Mouse (Mus musculus) intestine, postnatal 0 days (tissue): ENCODE data around the gene Xrra1. TPM values are rescaled to one million over a fixed set of nuclear protein-coding genes. Genes with fewer than 3 reads are reported as not detected.
A peak's percentile ranks its signal among the peaks of the same experiment; 100 is the strongest.

Experiments
- ATAC-seq: fragments of 200-750 bp; cut with Nextera tagmentation; 2 replicates; pipeline ENCODE4 v1.8.0; 2017; ENCODE audit warnings: mild to moderate bottlenecking, moderate TSS enrichment, moderate library complexity
- H3K27ac ChIP-seq: fragments of 300-500 bp; sonication (generic); 2 replicates; pipeline ENCODE4 v1.5.1; 2014; ENCODE audit warnings: mild to moderate bottlenecking, low read depth, low read length, moderate library complexity
- H3K27me3 ChIP-seq: fragments of 300-500 bp; sonication (generic); replicated peaks from 2 replicates; pipeline ENCODE4 v1.6.1; 2014; ENCODE audit warnings: low read length, mixed read lengths; ENCODE audit not compliant: control insufficient read depth, insufficient read depth
- H3K36me3 ChIP-seq: fragments of 300-500 bp; sonication (generic); 2 replicates; pipeline ENCODE4 v1.6.1; 2014; ENCODE audit warnings: mild to moderate bottlenecking, moderate library complexity; ENCODE audit not compliant: control insufficient read depth, insufficient read depth
- H3K4me1 ChIP-seq: fragments of 300-500 bp; sonication (generic); replicated peaks from 2 replicates; pipeline ENCODE4 v1.6.1; 2014; ENCODE audit warnings: antibody characterized with exemption, low read length, mixed read lengths; ENCODE audit not compliant: control insufficient read depth, insufficient read depth
- H3K4me2 ChIP-seq: fragments of 300-500 bp; sonication (generic); replicated peaks from 2 replicates; pipeline ENCODE4 v1.6.1; 2014; ENCODE audit warnings: low read depth, mild to moderate bottlenecking, moderate library complexity
- H3K4me3 ChIP-seq: fragments of 300-500 bp; sonication (generic); 2 replicates; pipeline ENCODE4 v1.5.1; 2014; ENCODE audit warnings: low read depth, low read length
- H3K9ac ChIP-seq: fragments of 300-500 bp; sonication (generic); 2 replicates; pipeline ENCODE4 v1.6.1; 2014; ENCODE audit warnings: mild to moderate bottlenecking, low read depth, low read length
- H3K9me3 ChIP-seq: fragments of 300-500 bp; sonication (generic); 2 replicates; pipeline ENCODE4 v1.6.1; 2016; ENCODE audit warnings: mixed run types; ENCODE audit not compliant: control insufficient read depth
- CTCF ChIP-seq: sonication (generic); IDR thresholded peaks from 2 replicates; pipeline ENCODE4 v1.5.1; 2016; ENCODE audit warnings: low read depth, mild to moderate bottlenecking, control low read depth, antibody characterized with exemption, moderate library complexity
- WGBS: fragments of 180-500 bp; shearing (Covaris S2); extraction: QIAGEN DNeasy Blood & Tissue Kit; methylation state at CpG from one replicate; pipeline ENCODE4 v1.1.7; 2014; 5-methylcytosine and 5-hydroxymethylcytosine counted together
- polyA plus RNA-seq: library from polyadenylated mRNA; unstranded; fragments of >200 nt; fragmentation: Nextera tagmentation; extraction: Ambion mirVana; gene quantifications from 2 replicates; pipeline ENCODE4 v1.2.1, GENCODE M21; 2015

The Xrra1 gene
- polyA plus RNA-seq, 1 experiment from 2014 or later = 0.17 TPM

DNA sequence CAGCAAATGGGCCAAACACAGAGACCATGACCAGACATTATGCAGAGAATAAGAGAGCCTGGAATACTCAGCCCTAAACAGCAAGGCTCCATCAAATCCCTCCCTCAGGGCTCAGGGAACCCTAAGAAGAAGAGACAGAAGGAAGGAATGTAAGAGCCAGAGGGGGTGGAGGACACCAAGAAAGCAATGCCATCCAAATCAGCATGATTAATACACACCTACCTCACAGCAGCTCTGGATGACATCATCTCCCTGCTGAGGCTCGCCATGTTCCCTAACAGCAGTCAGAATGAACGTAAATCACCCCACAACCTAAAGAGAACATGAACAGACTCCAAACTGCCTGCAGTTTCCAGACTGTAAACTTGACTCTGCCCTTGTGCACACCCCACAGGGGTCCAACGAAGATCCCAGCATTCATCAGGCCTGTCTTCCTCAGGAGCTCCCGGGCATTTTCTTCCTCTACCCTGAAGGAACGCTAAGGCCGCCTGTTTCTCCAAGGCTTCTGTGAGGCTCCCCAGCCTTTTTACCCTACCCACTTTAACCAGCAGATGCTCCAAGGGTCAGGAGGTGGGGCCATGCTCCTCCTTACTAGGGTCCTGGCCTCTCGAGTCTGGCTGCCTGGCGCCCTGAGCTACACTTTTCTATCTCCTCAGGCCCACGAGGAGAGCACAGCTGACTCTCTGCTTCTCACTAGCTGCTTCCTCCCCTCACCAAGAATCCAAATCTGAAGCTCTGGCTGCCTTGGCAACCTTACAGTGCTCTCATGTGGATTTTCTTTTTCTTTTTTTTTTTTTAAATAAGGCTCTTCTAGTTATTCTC is 106.3 kb downstream of the Xrra1 start:
- WGBS = 24% methylated on average over 9 of the region's 9 CpGs
- H3K4me3 ChIP-seq = no peak overlapping the region
- no peaks in the 10 kb centered on the region for H3K27me3 ChIP-seq
- no peaks in the 10 kb centered on the region for H3K4me1 ChIP-seq
- no peaks in the 10 kb centered on the region for H3K36me3 ChIP-seq
- H3K9me3 ChIP-seq = no peaks in the 10 kb centered on the region
- H3K9ac ChIP-seq = no peak overlapping the region
- peak; percentile 47; the same call in 1 of the 2 replicates for ATAC-seq
- H3K27ac ChIP-seq = peak overlapping the region; percentile 23; the same call in 1 of the 2 replicates
- 0 out of 2 replicates have a peak overlapping the region, but pooled peaks have one; percentile 6 for H3K4me2 ChIP-seq
- no peak for TF ChIP-seq CTCF

- no peaks in the 10 kb centered on the region for H3K9me3 ChIP-seq
- 60% methylated on average over 9 of the region's 9 CpGs for WGBS
- H3K9ac ChIP-seq = no peak overlapping the region
- ATAC-seq = no peak
- no peaks in the 10 kb centered on the region for H3K36me3 ChIP-seq
- no peaks in the 10 kb centered on the region for H3K4me1 ChIP-seq
- no peak overlapping the region for H3K4me3 ChIP-seq
- no peak for TF ChIP-seq CTCF
- H3K4me2 ChIP-seq = no peak overlapping the region
- H3K27ac ChIP-seq = no peak overlapping the region
- H3K27me3 ChIP-seq = no peaks in the 10 kb centered on the region
These were observed 107.2 kb downstream of the Xrra1 start for GRCm38 (mm10) chr7:99966011-99966721.

Other genes starting within 250 kb of the Xrra1 start
- gene Tpbgl, start 232.0 kb upstream of the Xrra1 start, polyA plus RNA-seq = 1.4 and 1.9 TPM in 2 replicates
- gene Slco2b1, start 147.8 kb upstream of the Xrra1 start, polyA plus RNA-seq = 2.2 and 3.2 TPM in 2 replicates
- not detected in 2 replicates for gene Olfr520, start 128.8 kb upstream of the Xrra1 start, polyA plus RNA-seq
- gene Olfr521, start 95.6 kb upstream of the Xrra1 start, polyA plus RNA-seq = not detected in 2 replicates
- 2.5 TPM in 2 replicates for gene Neu3, start 30.7 kb upstream of the Xrra1 start, polyA plus RNA-seq
- gene Spcs2, start 4.3 kb downstream of the Xrra1 start, polyA plus RNA-seq = 237 and 238 TPM in 2 replicates
- 1.9 and 2.1 TPM in 2 replicates for gene Rnf169, start 121.3 kb downstream of the Xrra1 start, polyA plus RNA-seq
- gene Chrdl2, start 147.1 kb downstream of the Xrra1 start, polyA plus RNA-seq = 1.0 and 1.2 TPM in 2 replicates